Mouse (Mus musculus): ENCODE results near the gene Gm49486. TPM values are rescaled to one million over a fixed set of nuclear protein-coding genes. Genes with fewer than 3 reads are reported as not detected.

Gene Gm49486
- polyA plus RNA-seq, 1 experiment from 2014 or later = 0.68 TPM

DNA sequence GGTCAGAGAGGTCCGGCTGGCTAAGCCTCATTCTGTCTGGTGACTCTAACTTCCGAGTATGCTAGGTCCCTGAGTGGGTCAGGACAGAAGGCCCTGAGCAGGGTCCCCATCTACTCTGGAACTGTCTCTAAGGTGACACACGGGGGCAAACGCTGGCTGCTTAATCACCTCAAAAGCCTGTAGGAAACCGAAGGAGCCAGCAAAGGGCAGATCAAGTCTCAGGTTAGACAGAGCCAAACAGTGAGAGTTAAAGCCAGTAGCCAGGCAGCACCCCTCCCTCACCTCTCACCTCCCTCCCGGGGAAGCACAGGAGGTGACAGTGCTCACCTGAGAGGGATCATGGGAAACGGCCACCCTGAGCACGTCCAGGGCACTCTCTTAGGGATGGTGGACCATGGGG lies 74.5 kb downstream of the Gm49486 start:
- H3K27me3 ChIP-seq (ENCODE audit: control insufficient read depth, insufficient read depth, low read length) = no peaks in the 10 kb centered on the region
- H3K4me2 ChIP-seq (replicated peaks; ENCODE audit: low read depth, low read length) = no peak overlapping the region
- no peaks in the 10 kb centered on the region for H3K4me1 ChIP-seq (replicated peaks; ENCODE audit: control insufficient read depth, insufficient read depth, low read length)
- 88% methylated on average over 8 of the region's 8 CpGs for WGBS
- no peak overlapping the region for H3K9ac ChIP-seq (ENCODE audit: low read depth, low read length)
- H3K9me3 ChIP-seq (ENCODE audit: control insufficient read depth, low read length) = no peaks in the 10 kb centered on the region
- H3K27ac ChIP-seq (ENCODE audit: low read depth, low read length) = no peak overlapping the region
- H3K4me3 ChIP-seq (ENCODE audit: low read depth, low read length) = no peak overlapping the region
- ATAC-seq (ENCODE audit: low FRiP score) (no peak), DNase-seq (ENCODE audit: low spot score) (no peak)
- H3K36me3 ChIP-seq (ENCODE audit: control insufficient read depth, insufficient read depth, low read length) = no peaks in the 10 kb centered on the region

- no peak overlapping the region for H3K9ac ChIP-seq (ENCODE audit: low read depth, low read length)
- no peaks in the 10 kb centered on the region for H3K4me1 ChIP-seq (replicated peaks; ENCODE audit: control insufficient read depth, insufficient read depth, low read length)
- no peak overlapping the region for H3K4me2 ChIP-seq (replicated peaks; ENCODE audit: low read depth, low read length)
- no peak for DNase-seq (ENCODE audit: low spot score)
- no peaks in the 10 kb centered on the region for H3K9me3 ChIP-seq (ENCODE audit: control insufficient read depth, low read length)
- H3K36me3 ChIP-seq (ENCODE audit: control insufficient read depth, insufficient read depth, low read length) = no peaks in the 10 kb centered on the region
- no peaks in the 10 kb centered on the region for H3K27me3 ChIP-seq (ENCODE audit: control insufficient read depth, insufficient read depth, low read length)
- H3K27ac ChIP-seq (ENCODE audit: low read depth, low read length) = no peak overlapping the region
- no peak overlapping the region for H3K4me3 ChIP-seq (ENCODE audit: low read depth, low read length)
- no peak for ATAC-seq (ENCODE audit: low FRiP score)
- WGBS = 65% methylated on average over 4 of the region's 5 CpGs
Measured at GRCm38 (mm10) chr15:79304832-79305231, 75.6 kb downstream of the Gm49486 start.

DNA sequence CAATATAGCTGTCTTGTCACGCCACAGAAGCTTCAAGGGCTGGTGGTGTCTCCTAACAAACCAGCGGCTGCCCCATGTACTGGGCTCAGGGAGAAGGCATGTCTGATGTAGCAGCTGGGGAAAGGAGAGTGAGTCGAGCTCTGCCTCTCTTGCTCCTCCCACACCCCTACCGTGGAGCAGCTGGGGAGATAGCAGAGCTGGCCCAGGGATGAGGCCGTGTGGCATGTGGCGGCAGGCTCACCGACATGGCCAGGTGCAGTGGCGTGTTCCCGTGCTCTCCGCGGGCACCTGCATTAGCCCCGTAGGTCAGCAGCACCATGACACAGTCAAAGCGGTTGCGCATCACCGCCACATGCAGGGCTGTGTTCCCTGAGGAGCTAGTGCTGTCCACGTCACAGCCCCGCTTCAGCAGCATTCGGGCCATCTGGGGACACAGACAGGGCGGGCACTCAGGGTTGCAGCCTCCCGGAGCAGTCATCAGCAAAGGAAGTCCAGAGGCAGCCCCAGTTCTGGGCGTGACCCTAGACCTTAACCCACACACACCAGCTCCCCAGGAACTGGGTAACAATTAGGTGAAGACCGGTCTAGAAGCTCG lies 76.9 kb downstream of the Gm49486 start:
- Histone ChIP-seq H3K4me2 (replicated peaks; ENCODE audit: low read depth, low read length) (no peak overlapping the region), H3K36me3 (ENCODE audit: control insufficient read depth, insufficient read depth, low read length) (no peaks in the 10 kb centered on the region), H3K4me3 (ENCODE audit: low read depth, low read length) (no peak overlapping the region), H3K27ac (ENCODE audit: low read depth, low read length) (no peak overlapping the region), H3K9ac (ENCODE audit: low read depth, low read length) (no peak overlapping the region), H3K9me3 (ENCODE audit: control insufficient read depth, low read length) (no peaks in the 10 kb centered on the region), H3K4me1 (replicated peaks; ENCODE audit: control insufficient read depth, insufficient read depth, low read length) (no peaks in the 10 kb centered on the region), H3K27me3 (ENCODE audit: control insufficient read depth, insufficient read depth, low read length) (no peaks in the 10 kb centered on the region)
- no peak for ATAC-seq (ENCODE audit: low FRiP score)
- no peak for DNase-seq (ENCODE audit: low spot score)
- 75% methylated on average over 23 of the region's 23 CpGs for WGBS

Other genes starting within 250 kb of the Gm49486 start
- 154 and 306 TPM in 2 replicates for gene H1f0, start 200.9 kb upstream of the Gm49486 start, polyA plus RNA-seq (2014; fragmentation: Nextera tagmentation; extraction: Ambion mirVana)
- not detected in 2 replicates for gene Galr3, start 187.5 kb upstream of the Gm49486 start, polyA plus RNA-seq (2014; fragmentation: Nextera tagmentation; extraction: Ambion mirVana)
- 56.3 and 59.7 TPM in 2 replicates for gene Ankrd54, start 166.5 kb upstream of the Gm49486 start, polyA plus RNA-seq (2014; fragmentation: Nextera tagmentation; extraction: Ambion mirVana)
- gene Eif3l, start 154.2 kb upstream of the Gm49486 start, polyA plus RNA-seq (2014; fragmentation: Nextera tagmentation; extraction: Ambion mirVana) = 226 and 241 TPM in 2 replicates
- gene Micall1, start 120.5 kb upstream of the Gm49486 start, polyA plus RNA-seq (2014; fragmentation: Nextera tagmentation; extraction: Ambion mirVana) = 5.3 and 7.2 TPM in 2 replicates
- 336 and 363 TPM in 2 replicates for gene Polr2f, start 88.4 kb upstream of the Gm49486 start, polyA plus RNA-seq (2014; fragmentation: Nextera tagmentation; extraction: Ambion mirVana)
- gene 1700088E04Rik, start 88.1 kb upstream of the Gm49486 start, polyA plus RNA-seq (2014; fragmentation: Nextera tagmentation; extraction: Ambion mirVana) = 13.5 and 15.0 TPM in 2 replicates
- 11.4 and 16.8 TPM in 2 replicates for gene Sox10, start 64.2 kb upstream of the Gm49486 start, polyA plus RNA-seq (2014; fragmentation: Nextera tagmentation; extraction: Ambion mirVana)
- 23.5 and 28.0 TPM in 2 replicates for gene Pick1, start 218 bp upstream of the Gm49486 start, polyA plus RNA-seq (2014; fragmentation: Nextera tagmentation; extraction: Ambion mirVana)
- gene Slc16a8, start 25.4 kb downstream of the Gm49486 start, polyA plus RNA-seq (2014; fragmentation: Nextera tagmentation; extraction: Ambion mirVana) = 0.26 TPM in 1 of 2 replicates, not detected in the other
- 1.4 and 1.5 TPM in 2 replicates for gene Baiap2l2, start 56.1 kb downstream of the Gm49486 start, polyA plus RNA-seq (2014; fragmentation: Nextera tagmentation; extraction: Ambion mirVana)
- 18.0 and 20.4 TPM in 2 replicates for gene Pla2g6, start 99.0 kb downstream of the Gm49486 start, polyA plus RNA-seq (2014; fragmentation: Nextera tagmentation; extraction: Ambion mirVana)
- gene Maff, start 117.2 kb downstream of the Gm49486 start, polyA plus RNA-seq (2014; fragmentation: Nextera tagmentation; extraction: Ambion mirVana) = 1.6 and 1.8 TPM in 2 replicates
- 32.7 and 33.5 TPM in 2 replicates for gene Tmem184b, start 174.2 kb downstream of the Gm49486 start, polyA plus RNA-seq (2014; fragmentation: Nextera tagmentation; extraction: Ambion mirVana)
- 193 and 195 TPM in 2 replicates for gene Csnk1e, start 226.2 kb downstream of the Gm49486 start, polyA plus RNA-seq (2014; fragmentation: Nextera tagmentation; extraction: Ambion mirVana)